Mouse (Mus musculus): ENCODE results near the gene Nr2c2.

GRCm38 (mm10) chr6:92214055-92214772, 123.0 kb downstream of the Nr2c2 start:
- TF ChIP-seq POLR2A (IDR thresholded peaks at IDR 0.05; ENCODE audit: borderline replicate concordance, control insufficient read depth, low read depth, low read length) (no peak), CTCF (IDR thresholded peaks at IDR 0.05; ENCODE audit: control insufficient read depth, insufficient read depth, low read length) (no peak)

Data from bone marrow, adult 2 months (tissue).